Mouse (Mus musculus) E14TG2a.4 (cell line): ENCODE results near the gene Dtx4.

ENCODE experiments used
- CTCF ChIP-seq: conservative IDR thresholded peaks from 2 replicates; pipeline ENCODE4 v1.5.1; 2014; ENCODE audit warnings: low read length
- NANOG ChIP-seq: IDR thresholded peaks from 2 replicates; pipeline ENCODE4 v1.6.1; 2014; ENCODE audit warnings: borderline replicate concordance, low read length, mixed read lengths

- TF ChIP-seq CTCF (no peak), NANOG (no peak)
These were observed 22.9 kb downstream of the Dtx4 start for GRCm38 (mm10) chr19:12478369-12478768.
